Mouse (Mus musculus): Measurements from ENCODE around the gene Dlg4. TPM values are rescaled to one million over a fixed set of nuclear protein-coding genes. Genes with fewer than 3 reads are reported as not detected.

Gene Dlg4
- polyA plus RNA-seq, 1 experiment: 13.3 TPM

GRCm38 (mm10) chr11:70029829-70030550 lies 13.2 kb downstream of the Dlg4 start:
- Histone ChIP-seq H3K27me3 (ENCODE audit: control insufficient read depth, insufficient read depth, low read length) (no peaks in the 10 kb centered on the region), H3K4me3 (ENCODE audit: extremely low read depth, insufficient read depth, insufficient read length) (peak overlapping the region; percentile 8; the same call in 1 of the 2 replicates), H3K4me1 (ENCODE audit: control insufficient read depth, insufficient read depth, insufficient read length) (peaks cover 17% of the 10 kb centered on the region; the same call in 1 of the 2 replicates), H3K27ac (ENCODE audit: insufficient read depth, low read length) (peak overlapping the region; percentile 18; the same call in 1 of the 2 replicates), H3K36me3 (ENCODE audit: control insufficient read depth, insufficient read depth, low read length) (no peaks in the 10 kb centered on the region)
- WGBS: 47% methylated on average over 11 of the region's 11 CpGs
- no peak for DNase-seq (ENCODE audit: low read depth in 1 of 2, low spot score in 2 of 2)
- TF ChIP-seq POLR2A (IDR thresholded peaks at IDR 0.05; ENCODE audit: low read depth, low read length) (no peak), CTCF (IDR thresholded peaks at IDR 0.05; ENCODE audit: extremely low read depth, insufficient read depth, insufficient read length, insufficient replicate concordance) (no peak)

GRCm38 (mm10) chr11:70030651-70031320 lies 14.0 kb downstream of the Dlg4 start:
- TF ChIP-seq CTCF (IDR thresholded peaks at IDR 0.05; ENCODE audit: extremely low read depth, insufficient read depth, insufficient read length, insufficient replicate concordance): no peak
- TF ChIP-seq POLR2A (IDR thresholded peaks at IDR 0.05; ENCODE audit: low read depth, low read length): no peak
- no peak for DNase-seq (ENCODE audit: low read depth in 1 of 2, low spot score in 2 of 2)
- H3K27me3 ChIP-seq (ENCODE audit: control insufficient read depth, insufficient read depth, low read length): no peaks in the 10 kb centered on the region
- WGBS: 95% methylated on average over 28 of the region's 28 CpGs
- peaks cover 17% of the 10 kb centered on the region; the same call in 1 of the 2 replicates for H3K4me1 ChIP-seq (ENCODE audit: control insufficient read depth, insufficient read depth, insufficient read length)
- no peak overlapping the region for H3K27ac ChIP-seq (ENCODE audit: insufficient read depth, low read length)
- no peak overlapping the region for H3K4me3 ChIP-seq (ENCODE audit: extremely low read depth, insufficient read depth, insufficient read length)
- H3K36me3 ChIP-seq (ENCODE audit: control insufficient read depth, insufficient read depth, low read length): no peaks in the 10 kb centered on the region

- Histone ChIP-seq H3K36me3 (ENCODE audit: control insufficient read depth, insufficient read depth, low read length) (no peaks in the 10 kb centered on the region), H3K4me1 (ENCODE audit: control insufficient read depth, insufficient read depth, insufficient read length) (peaks cover 17% of the 10 kb centered on the region; the same call in 1 of the 2 replicates), H3K27ac (ENCODE audit: insufficient read depth, low read length) (no peak overlapping the region), H3K27me3 (ENCODE audit: control insufficient read depth, insufficient read depth, low read length) (no peaks in the 10 kb centered on the region), H3K4me3 (ENCODE audit: extremely low read depth, insufficient read depth, insufficient read length) (no peak overlapping the region)
- DNase-seq (ENCODE audit: low read depth in 1 of 2, low spot score in 2 of 2): no peak
- TF ChIP-seq POLR2A (IDR thresholded peaks at IDR 0.05; ENCODE audit: low read depth, low read length): no peak
- TF ChIP-seq CTCF (IDR thresholded peaks at IDR 0.05; ENCODE audit: extremely low read depth, insufficient read depth, insufficient read length, insufficient replicate concordance): no peak
- 96% methylated on average over 11 of the region's 11 CpGs for WGBS
Measured at GRCm38 (mm10) chr11:70031321-70031670, 14.6 kb downstream of the Dlg4 start.

- Histone ChIP-seq H3K4me3 (ENCODE audit: extremely low read depth, insufficient read depth, insufficient read length) (no peak overlapping the region), H3K27ac (ENCODE audit: insufficient read depth, low read length) (peak overlapping the region; percentile 5; the same call in 1 of the 2 replicates), H3K27me3 (ENCODE audit: control insufficient read depth, insufficient read depth, low read length) (no peaks in the 10 kb centered on the region), H3K36me3 (ENCODE audit: control insufficient read depth, insufficient read depth, low read length) (no peaks in the 10 kb centered on the region), H3K4me1 (ENCODE audit: control insufficient read depth, insufficient read depth, insufficient read length) (peaks cover 3% of the 10 kb centered on the region; the same call in 1 of the 2 replicates)
- no peak for DNase-seq (ENCODE audit: low read depth in 1 of 2, low spot score in 2 of 2)
- WGBS: 53% methylated on average over 7 of the region's 7 CpGs
- TF ChIP-seq CTCF (IDR thresholded peaks at IDR 0.05; ENCODE audit: extremely low read depth, insufficient read depth, insufficient read length, insufficient replicate concordance) (no peak), POLR2A (IDR thresholded peaks at IDR 0.05; ENCODE audit: low read depth, low read length) (no peak)
Measured at GRCm38 (mm10) chr11:70038174-70038573, 21.4 kb downstream of the Dlg4 start.

- no peaks in the 10 kb centered on the region for H3K36me3 ChIP-seq (ENCODE audit: control insufficient read depth, insufficient read depth, low read length)
- 87% methylated on average over 10 of the region's 10 CpGs for WGBS
- H3K27me3 ChIP-seq (ENCODE audit: control insufficient read depth, insufficient read depth, low read length): no peaks in the 10 kb centered on the region
- peaks cover 3% of the 10 kb centered on the region; the same call in 1 of the 2 replicates for H3K4me1 ChIP-seq (ENCODE audit: control insufficient read depth, insufficient read depth, insufficient read length)
- no peak for TF ChIP-seq POLR2A (IDR thresholded peaks at IDR 0.05; ENCODE audit: low read depth, low read length)
- TF ChIP-seq CTCF (IDR thresholded peaks at IDR 0.05; ENCODE audit: extremely low read depth, insufficient read depth, insufficient read length, insufficient replicate concordance): no peak
- H3K4me3 ChIP-seq (ENCODE audit: extremely low read depth, insufficient read depth, insufficient read length): no peak overlapping the region
- DNase-seq (ENCODE audit: low read depth in 1 of 2, low spot score in 2 of 2): no peak
- no peak overlapping the region for H3K27ac ChIP-seq (ENCODE audit: insufficient read depth, low read length)
Measured at GRCm38 (mm10) chr11:70039631-70040030, 22.9 kb downstream of the Dlg4 start.

- no peak for DNase-seq (ENCODE audit: low read depth in 1 of 2, low spot score in 2 of 2)
- H3K4me1 ChIP-seq (ENCODE audit: control insufficient read depth, insufficient read depth, insufficient read length): peaks cover 3% of the 10 kb centered on the region; the same call in 1 of the 2 replicates
- no peak overlapping the region for H3K4me3 ChIP-seq (ENCODE audit: extremely low read depth, insufficient read depth, insufficient read length)
- TF ChIP-seq POLR2A (IDR thresholded peaks at IDR 0.05; ENCODE audit: low read depth, low read length) (no peak), CTCF (IDR thresholded peaks at IDR 0.05; ENCODE audit: extremely low read depth, insufficient read depth, insufficient read length, insufficient replicate concordance) (no peak)
- H3K27me3 ChIP-seq (ENCODE audit: control insufficient read depth, insufficient read depth, low read length): no peaks in the 10 kb centered on the region
- no peaks in the 10 kb centered on the region for H3K36me3 ChIP-seq (ENCODE audit: control insufficient read depth, insufficient read depth, low read length)
- H3K27ac ChIP-seq (ENCODE audit: insufficient read depth, low read length): no peak overlapping the region
- WGBS: 83% methylated on average over 7 of the region's 7 CpGs
Measured at GRCm38 (mm10) chr11:70040184-70040583, 23.4 kb downstream of the Dlg4 start.

Data from spleen, adult 2 months (tissue).